Mouse (Mus musculus): Measurements from ENCODE around the gene Ajap1. TPM values are rescaled to one million over a fixed set of nuclear protein-coding genes. Genes with fewer than 3 reads are reported as not detected.

Ajap1 gene
- total and polyA plus RNA-seq, 3 experiments, result not detected

- DNase-seq (ENCODE audit: low read depth, low spot score), result no peak
- H3K79me2 ChIP-seq (ENCODE audit: control insufficient read depth, insufficient read depth, low read length, poor library complexity), result no peaks in the 10 kb centered on the region
- H3K4me3 ChIP-seq (ENCODE audit: control insufficient read depth in 1 of 2, insufficient read depth in 1 of 2, low read depth in 2 of 2, low read length in 2 of 2), result no peak overlapping the region
- H3K36me3 ChIP-seq (ENCODE audit: control insufficient read depth in 1 of 2, insufficient read depth in 2 of 2, low read length in 2 of 2), result no peaks in the 10 kb centered on the region
- H3K27ac ChIP-seq (ENCODE audit: control insufficient read depth, low read depth, low read length), result no peak overlapping the region
- no peaks in the 10 kb centered on the region for H3K27me3 ChIP-seq (ENCODE audit: control insufficient read depth in 1 of 2, insufficient read depth in 2 of 2, low read length in 2 of 2)
- H3K4me1 ChIP-seq (ENCODE audit: control insufficient read depth in 1 of 2, insufficient read depth in 2 of 2, low read length in 2 of 2), result no peaks in the 10 kb centered on the region
- H3K9me3 ChIP-seq (replicated peaks; ENCODE audit: insufficient read depth, low read length), result no peaks in the 10 kb centered on the region
- no peak for TF ChIP-seq BHLHE40 (IDR thresholded peaks at IDR 0.05; ENCODE audit: borderline replicate concordance, low read depth, low read length)
- no peak for TF ChIP-seq TCF12 (IDR thresholded peaks at IDR 0.05; ENCODE audit: low read depth, low read length)
- no peak for TF ChIP-seq HCFC1 (IDR thresholded peaks at IDR 0.05; ENCODE audit: low read depth, low read length)
- no peak for TF ChIP-seq ELF1 (IDR thresholded peaks at IDR 0.05; ENCODE audit: low read depth, low read length)
- TF ChIP-seq POLR2AphosphoS2 (IDR thresholded peaks at IDR 0.05; ENCODE audit: low read length), result no peak
- TF ChIP-seq UBTF (IDR thresholded peaks at IDR 0.05; ENCODE audit: borderline replicate concordance, insufficient read depth, low read depth, low read length), result no peak
- no peak for TF ChIP-seq RCOR1 (IDR thresholded peaks at IDR 0.05; ENCODE audit: low read depth, low read length)
- TF ChIP-seq NELFE (IDR thresholded peaks at IDR 0.05; ENCODE audit: low read depth, low read length), result no peak
- TF ChIP-seq MAFK (IDR thresholded peaks at IDR 0.05; ENCODE audit: borderline replicate concordance, low read depth, low read length), result no peak
- no peak for TF ChIP-seq MYB (IDR thresholded peaks at IDR 0.05; ENCODE audit: low read depth, low read length)
- TF ChIP-seq CHD2 (IDR thresholded peaks at IDR 0.05; ENCODE audit: low read length), result no peak
- TF ChIP-seq SIN3A (IDR thresholded peaks at IDR 0.05; ENCODE audit: low read length), result no peak
- no peak for TF ChIP-seq MXI1 (IDR thresholded peaks at IDR 0.05; ENCODE audit: low read depth, low read length)
- no peak for TF ChIP-seq RAD21 (IDR thresholded peaks at IDR 0.05; ENCODE audit: low read depth, low read length)
- TF ChIP-seq E2F4 (IDR thresholded peaks at IDR 0.05; ENCODE audit: borderline replicate concordance, low read depth, low read length), result no peak
- TF ChIP-seq USF1 (IDR thresholded peaks at IDR 0.05; ENCODE audit: low read depth, low read length), result no peak
- no peak for TF ChIP-seq ZKSCAN1 (IDR thresholded peaks at IDR 0.05; ENCODE audit: low read depth, low read length)
- no peak for TF ChIP-seq KAT2A (conservative IDR thresholded peaks at IDR 0.05; ENCODE audit: low read depth, low read length)
- TF ChIP-seq MEF2A (IDR thresholded peaks at IDR 0.05; ENCODE audit: extremely low read depth, insufficient replicate concordance, low read depth, low read length, poor library complexity, severe bottlenecking), result no peak
- TF ChIP-seq MAX (IDR thresholded peaks at IDR 0.05; ENCODE audit: low read length), result no peak
- no peak overlapping the region for H3K9ac ChIP-seq (ENCODE audit: control insufficient read depth, low read depth, low read length, poor library complexity, severe bottlenecking)
These were observed 58.3 kb downstream of the Ajap1 start for GRCm38 (mm10) chr4:153424324-153424723.

DNA sequence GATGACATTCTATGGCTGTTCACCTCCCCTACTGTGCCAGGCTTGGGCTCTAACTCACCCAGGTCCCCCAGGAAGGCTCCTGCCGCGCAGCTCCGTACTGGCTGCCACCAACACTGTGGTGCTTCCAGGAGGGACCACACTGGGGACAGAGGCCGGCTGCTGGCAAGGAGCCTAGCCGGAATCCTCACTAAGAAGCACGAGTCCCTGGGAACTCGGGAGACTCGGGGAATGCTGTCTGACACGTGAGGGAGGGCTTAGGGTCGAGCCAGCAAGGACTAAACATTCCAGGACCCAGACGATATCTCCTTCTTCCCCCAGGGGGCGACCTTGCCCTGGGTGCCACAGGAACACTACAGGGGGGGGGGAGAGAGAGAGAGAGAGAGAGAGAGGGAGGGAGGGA is 64.7 kb downstream of the Ajap1 start:
- no peak for TF ChIP-seq TBP (IDR thresholded peaks at IDR 0.05; ENCODE audit: low read depth, low read length)
- no peak for TF ChIP-seq ZMIZ1 (IDR thresholded peaks at IDR 0.05; ENCODE audit: low read depth, low read length)
- no peak for TF ChIP-seq MEF2A (IDR thresholded peaks at IDR 0.05; ENCODE audit: extremely low read depth, insufficient replicate concordance, low read depth, low read length, poor library complexity, severe bottlenecking)
- no peak for TF ChIP-seq MYC (IDR thresholded peaks at IDR 0.05; ENCODE audit: low read depth, low read length)
- TF ChIP-seq RCOR1 (IDR thresholded peaks at IDR 0.05; ENCODE audit: low read depth, low read length), result no peak
- no peak for TF ChIP-seq MXI1 (IDR thresholded peaks at IDR 0.05; ENCODE audit: low read depth, low read length)
- no peak for TF ChIP-seq NELFE (IDR thresholded peaks at IDR 0.05; ENCODE audit: low read depth, low read length)
- no peak for TF ChIP-seq GATA1 (IDR thresholded peaks at IDR 0.05; ENCODE audit: low read depth, low read length)
- no peak for TF ChIP-seq TAL1 (IDR thresholded peaks at IDR 0.05; ENCODE audit: low read length)
- TF ChIP-seq POLR2AphosphoS2 (IDR thresholded peaks at IDR 0.05; ENCODE audit: low read length), result no peak
- TF ChIP-seq CHD1 (IDR thresholded peaks at IDR 0.05; ENCODE audit: low read depth, low read length), result no peak
- TF ChIP-seq EP300 (IDR thresholded peaks at IDR 0.05; ENCODE audit: low read depth in 1 of 2, low read length in 2 of 2), result no peak
- no peak for TF ChIP-seq ELF1 (IDR thresholded peaks at IDR 0.05; ENCODE audit: low read depth, low read length)
- H3K79me2 ChIP-seq (ENCODE audit: control insufficient read depth, insufficient read depth, low read length, poor library complexity), result no peaks in the 10 kb centered on the region; the same call in 1 of the 2 replicates
- no peak overlapping the region for H3K27ac ChIP-seq (ENCODE audit: control insufficient read depth, low read depth, low read length)
- H3K27me3 ChIP-seq (ENCODE audit: control insufficient read depth in 1 of 2, insufficient read depth in 2 of 2, low read length in 2 of 2), result no peaks in the 10 kb centered on the region
- no peaks in the 10 kb centered on the region for H3K9me3 ChIP-seq (replicated peaks; ENCODE audit: insufficient read depth, low read length)
- H3K4me3 ChIP-seq (ENCODE audit: control insufficient read depth in 1 of 2, insufficient read depth in 1 of 2, low read depth in 2 of 2, low read length in 2 of 2), result no peak overlapping the region
- H3K4me1 ChIP-seq (ENCODE audit: control insufficient read depth in 1 of 2, insufficient read depth in 2 of 2, low read length in 2 of 2), result no peaks in the 10 kb centered on the region
- H3K9ac ChIP-seq (ENCODE audit: control insufficient read depth, low read depth, low read length, poor library complexity, severe bottlenecking), result no peak overlapping the region
- no peak for DNase-seq (ENCODE audit: low read depth, low spot score)
- H3K36me3 ChIP-seq (ENCODE audit: control insufficient read depth in 1 of 2, insufficient read depth in 2 of 2, low read length in 2 of 2), result no peaks in the 10 kb centered on the region
